Mouse (Mus musculus) spleen, adult 2 months (tissue): ENCODE measurements around the gene Paxbp1. TPM values are rescaled to one million over a fixed set of nuclear protein-coding genes. Genes with fewer than 3 reads are reported as not detected.

Experiments used
- DNase-seq, 2 experiments: peaks; one replicate each; pipeline versions ENCODE4 v3.0.0 to v3.0.0-alpha.2; 2012 to 2021; ENCODE audit warnings: low spot score in 2 of 2, low read depth in 1 of 2
- H3K27ac ChIP-seq: fragments of 200-500 bp; 2 replicates; pipeline ENCODE4 v1.5.1; 2012; ENCODE audit warnings: low read length, inconsistent platforms; ENCODE audit not compliant: insufficient read depth
- H3K27me3 ChIP-seq: fragments of 200-500 bp; 2 replicates; pipeline ENCODE4 v1.6.1; 2012; ENCODE audit warnings: mild to moderate bottlenecking, moderate library complexity, low read length, inconsistent platforms; ENCODE audit not compliant: control insufficient read depth, insufficient read depth
- H3K36me3 ChIP-seq: fragments of 200-500 bp; 2 replicates; pipeline ENCODE4 v1.6.1; 2012; ENCODE audit warnings: mild to moderate bottlenecking, low read length, inconsistent platforms; ENCODE audit not compliant: control insufficient read depth, insufficient read depth
- H3K4me1 ChIP-seq: fragments of 200-500 bp; 2 replicates; pipeline ENCODE4 v1.6.1; 2011; ENCODE audit warnings: inconsistent platforms; ENCODE audit not compliant: control insufficient read depth, insufficient read depth, insufficient read length
- H3K4me3 ChIP-seq: fragments of 200-500 bp; 2 replicates; pipeline ENCODE4 v1.5.1; 2011; ENCODE audit warnings: mild to moderate bottlenecking, inconsistent platforms; ENCODE audit not compliant: insufficient read depth, insufficient read length; ENCODE audit errors: extremely low read depth
- CTCF ChIP-seq: fragments of 200-500 bp; IDR thresholded peaks from 2 replicates; pipeline ENCODE4 v1.5.1; 2011; ENCODE audit warnings: mild to moderate bottlenecking, inconsistent platforms; ENCODE audit not compliant: insufficient read depth, insufficient read length, insufficient replicate concordance; ENCODE audit errors: extremely low read depth
- POLR2A ChIP-seq: fragments of 200-500 bp; IDR thresholded peaks from 2 replicates; pipeline ENCODE4 v1.6.1; 2011; ENCODE audit warnings: low read depth, low read length, inconsistent platforms
- WGBS: fragments of 180-500 bp; shearing (Covaris S2); methylation state at CpG from one replicate; pipeline ENCODE4 v1.1.7; 2018; 5-methylcytosine and 5-hydroxymethylcytosine counted together
- polyA plus RNA-seq: library from polyadenylated mRNA; depleted of rRNA; stranded (reverse); fragments of >200 nt; gene quantifications from 2 replicates; pipeline ENCODE4 v1.2.3, GENCODE M21; 2012; rRNA removed

Paxbp1 gene
- polyA plus RNA-seq, 1 experiment: 10.4 TPM

DNA sequence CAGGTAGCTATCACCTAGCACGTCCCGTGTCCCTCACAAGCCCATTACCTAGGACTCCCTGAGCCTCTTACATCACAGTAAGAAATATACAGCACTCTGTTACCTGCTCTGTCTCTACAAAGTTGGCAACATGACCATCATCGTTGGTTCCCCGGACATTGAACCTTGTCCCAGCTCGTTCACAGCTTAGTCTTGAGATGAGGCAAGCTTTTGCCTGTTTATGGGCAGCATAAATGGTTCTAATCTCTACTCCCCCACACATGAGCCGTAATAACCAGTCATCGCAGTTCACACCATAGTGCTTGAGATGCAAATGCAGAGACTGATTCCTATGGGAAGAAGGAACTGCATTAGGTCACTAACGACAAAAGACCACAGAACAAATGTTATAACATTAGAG lies 56.3 kb downstream of the Paxbp1 start:
- peaks cover 4% of the 10 kb centered on the region for H3K36me3 ChIP-seq
- no peak for TF ChIP-seq POLR2A
- TF ChIP-seq CTCF: no peak

GRCm38 (mm10) chr16:90971004-90971403 lies 73.3 kb downstream of the Paxbp1 start:
- Histone ChIP-seq H3K4me3 (no peak overlapping the region), H3K36me3 (peaks cover 27% of the 10 kb centered on the region), H3K27me3 (no peaks in the 10 kb centered on the region), H3K4me1 (no peaks in the 10 kb centered on the region), H3K27ac (no peak overlapping the region)
- TF ChIP-seq CTCF: no peak
- TF ChIP-seq POLR2A: no peak
- 94% methylated on average over 6 of the region's 6 CpGs for WGBS
- no peak for DNase-seq

More for the DNA sequence above, 56.3 kb downstream of the Paxbp1 start:
- Histone ChIP-seq H3K27me3 (no peaks in the 10 kb centered on the region), H3K4me3 (no peak overlapping the region), H3K4me1 (no peaks in the 10 kb centered on the region), H3K27ac (no peak overlapping the region)
- DNase-seq: no peak
- WGBS: 94% methylated on average over 8 of the region's 8 CpGs

DNA sequence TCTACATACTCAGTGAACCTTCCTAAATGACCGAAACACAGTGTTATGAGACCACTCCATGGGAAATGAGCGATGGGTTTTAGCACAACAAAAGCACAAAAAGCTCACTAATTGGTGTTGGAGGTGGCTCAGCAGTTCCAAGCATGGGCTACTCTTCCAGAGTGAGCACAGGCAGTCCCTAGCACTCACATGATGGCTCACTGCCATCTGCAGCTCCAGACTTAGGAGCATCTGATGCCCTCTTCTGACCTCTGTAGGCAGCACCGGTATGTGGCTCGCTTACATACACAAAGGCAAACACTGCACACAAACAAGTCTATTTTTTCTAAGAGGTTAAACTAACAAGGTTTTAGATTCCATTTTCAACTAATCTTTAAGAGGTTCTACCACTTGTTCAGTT lies 78.1 kb downstream of the Paxbp1 start:
- TF ChIP-seq POLR2A (no peak), CTCF (no peak)

DNA sequence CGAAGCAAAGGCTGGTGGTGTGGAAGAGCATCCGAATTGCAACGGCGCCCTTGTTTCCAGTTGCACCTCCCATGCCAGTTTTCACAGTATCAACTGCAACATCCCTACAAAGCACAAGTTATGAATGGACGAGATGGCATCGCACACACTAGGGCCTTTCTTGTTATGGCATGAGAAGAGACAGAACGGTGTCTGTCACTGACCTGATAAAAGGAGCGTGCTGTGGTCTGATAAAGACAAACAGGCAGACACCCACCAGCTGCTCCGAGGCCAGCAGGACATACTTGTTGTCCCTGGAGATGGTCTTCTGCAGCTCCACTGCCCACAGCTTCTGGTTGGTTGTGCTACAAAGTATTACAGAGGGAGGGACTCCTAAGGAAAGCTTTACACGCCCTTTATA lies 80.0 kb downstream of the Paxbp1 start:
- H3K27ac ChIP-seq: no peak overlapping the region
- H3K27me3 ChIP-seq: no peaks in the 10 kb centered on the region
- no peaks in the 10 kb centered on the region for H3K4me1 ChIP-seq
- no peak for DNase-seq
- peaks cover 23% of the 10 kb centered on the region for H3K36me3 ChIP-seq
- 85% methylated on average over 10 of the region's 10 CpGs for WGBS
- no peak overlapping the region for H3K4me3 ChIP-seq
- TF ChIP-seq CTCF (no peak), POLR2A (no peak)

More for the DNA sequence above, 78.1 kb downstream of the Paxbp1 start:
- 93% methylated on average over 4 of the region's 4 CpGs for WGBS
- Histone ChIP-seq H3K4me3 (no peak overlapping the region), H3K4me1 (no peaks in the 10 kb centered on the region), H3K36me3 (peaks cover 22% of the 10 kb centered on the region), H3K27me3 (no peaks in the 10 kb centered on the region), H3K27ac (no peak overlapping the region)
- no peak for DNase-seq

Other genes with a start within 250 kb of the Paxbp1 start
- 6.0 and 6.4 TPM in 2 replicates for gene Urb1, start 234.1 kb downstream of the Paxbp1 start, polyA plus RNA-seq
- gene Eva1c, start 217.8 kb downstream of the Paxbp1 start, polyA plus RNA-seq: 1.7 and 2.2 TPM in 2 replicates
- 10.7 and 11.7 TPM in 2 replicates for gene Cfap298, start 109.4 kb downstream of the Paxbp1 start, polyA plus RNA-seq
- gene Synj1, start 33.2 kb downstream of the Paxbp1 start, polyA plus RNA-seq: 25.1 and 32.9 TPM in 2 replicates
- gene 4932438H23Rik, start 50.6 kb upstream of the Paxbp1 start, polyA plus RNA-seq: not detected in 2 replicates
- gene Olig2, start 180.9 kb upstream of the Paxbp1 start, polyA plus RNA-seq: 0.04 and 0.09 TPM in 2 replicates
- gene Olig1, start 225.2 kb upstream of the Paxbp1 start, polyA plus RNA-seq: 0.21 TPM in 1 of 2 replicates, not detected in the other